Mouse (Mus musculus): ENCODE measurements around the gene Methig1.

Gene Methig1

GRCm38 (mm10) chr15:100422899-100423860, 70.2 kb downstream of the Methig1 start:
- DNase-seq (ENCODE audit: low read depth, low spot score), result peak; percentile 89

- DNase-seq (ENCODE audit: low read depth, low spot score), result no peak
These were observed 71.0 kb downstream of the Methig1 start for GRCm38 (mm10) chr15:100423916-100424315.

- no peak for DNase-seq (ENCODE audit: low read depth, low spot score)
These were observed 71.6 kb downstream of the Methig1 start, which contains the start of gene Slc11a2 for GRCm38 (mm10) chr15:100424396-100425122. Gene Slc11a2, minus strand, starts transcription at chr15:100425072.

- no peak for DNase-seq (ENCODE audit: low read depth, low spot score)
These were observed 75.5 kb downstream of the Methig1 start for GRCm38 (mm10) chr15:100428296-100428905.

GRCm38 (mm10) chr15:100429959-100430565, 77.1 kb downstream of the Methig1 start:
- DNase-seq (ENCODE audit: low read depth, low spot score), result no peak

GRCm38 (mm10) chr15:100433234-100433633, 80.3 kb downstream of the Methig1 start:
- no peak for DNase-seq (ENCODE audit: low read depth, low spot score)

Data from telencephalon, adult 2 months (tissue).